Mouse (Mus musculus) heart, postnatal 10 days (tissue): ENCODE measurements around the gene Olfr1157. TPM values are rescaled to one million over a fixed set of nuclear protein-coding genes. Genes with fewer than 3 reads are reported as not detected.

Source experiments
- DNase-seq, 2 experiments: peaks; one replicate each; pipeline ENCODE4 v3.0.0; 2021
- intact Hi-C: fragments of 180-260 bp; cut with DNase I; formaldehyde crosslinking; loops from one replicate; pipeline ENCODE4 v1.15.1; 2025
- total RNA-seq, 2 experiments: library from RNA; stranded (reverse); gene quantifications; 2 replicates each; pipeline ENCODE4 v1.2.3; 2021

The Olfr1157 gene
- total RNA-seq: not detected

DNA sequence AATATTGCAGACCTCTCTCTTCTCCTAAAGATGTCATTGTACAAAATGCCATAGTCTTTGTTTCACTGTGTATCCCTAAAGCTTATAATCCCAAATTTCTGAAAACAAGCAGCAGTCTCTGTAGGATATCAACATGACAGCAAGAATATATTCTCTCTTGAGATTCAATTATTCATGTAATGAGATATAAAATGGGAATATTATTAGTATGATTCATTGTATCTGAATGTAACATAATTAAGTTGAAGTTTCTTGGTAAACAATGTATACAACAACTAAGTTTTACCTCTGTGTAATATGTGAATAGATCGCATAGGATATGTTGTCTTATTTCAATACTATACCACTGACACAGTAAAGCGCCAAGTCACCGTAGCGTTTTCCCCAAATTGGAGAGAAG is at the start of gene Olfr1157:
TSS of gene Olfr1157 (minus strand) at position 101 of the 400 bp plus-strand sequence.
- intact Hi-C loops: no loop called here
- no peak for DNase-seq

- no peak for DNase-seq
- intact Hi-C loops: no loop called here
These were observed 39.6 kb upstream of the Olfr1157 start, which contains the start of gene Olfr1160 for GRCm38 (mm10) chr2:88007515-88008318. Olfr1160 (minus strand) TSS chr2:88008268.

DNA sequence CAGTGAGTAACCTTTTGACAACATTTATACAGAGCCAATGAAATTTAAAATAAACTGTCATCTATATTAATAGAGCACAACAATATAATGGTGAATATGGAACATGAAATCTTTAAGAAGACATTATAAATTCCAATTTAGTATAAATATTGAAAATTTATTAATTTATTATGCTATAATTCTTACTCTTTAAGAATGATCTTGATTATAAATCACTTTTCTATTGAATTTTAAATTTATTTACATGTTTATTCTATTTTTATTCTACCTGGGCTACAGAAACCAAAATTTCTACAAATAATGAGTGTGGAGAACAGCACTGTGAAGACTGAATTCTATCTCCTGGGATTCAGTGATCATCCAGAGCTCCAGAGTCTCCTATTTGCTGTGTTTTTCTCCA is 21.7 kb upstream of the Olfr1157 start, which contains the start of gene Olfr1158:
TSS of gene Olfr1158 (plus strand) at position 301 of the 400 bp plus-strand sequence.
- no peak for DNase-seq
- intact Hi-C loops: no loop called here

DNA sequence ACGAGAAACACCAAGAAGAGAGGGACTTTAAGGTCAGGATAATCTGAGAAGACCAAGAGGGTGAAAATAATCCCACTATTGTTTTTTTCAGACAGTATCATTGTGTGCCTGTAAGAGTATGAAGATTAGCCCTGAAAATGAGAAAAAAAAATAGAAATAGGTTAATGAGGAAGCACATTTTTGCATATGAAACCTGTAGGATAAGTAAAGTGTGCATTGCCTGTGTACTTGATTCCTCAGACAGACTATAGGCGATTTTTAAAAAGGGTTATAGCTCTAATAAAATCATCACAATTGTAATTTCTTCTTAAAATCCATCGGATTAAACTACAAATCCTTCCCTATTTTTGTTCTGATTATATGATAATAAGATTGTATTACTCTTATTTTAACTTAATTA is 6.5 kb upstream of the Olfr1157 start, which contains the start of gene Olfr74:
TSS of gene Olfr74 (minus strand) at position 101 of the 400 bp plus-strand sequence.
- intact Hi-C loops: no loop called here
- no peak for DNase-seq

DNA sequence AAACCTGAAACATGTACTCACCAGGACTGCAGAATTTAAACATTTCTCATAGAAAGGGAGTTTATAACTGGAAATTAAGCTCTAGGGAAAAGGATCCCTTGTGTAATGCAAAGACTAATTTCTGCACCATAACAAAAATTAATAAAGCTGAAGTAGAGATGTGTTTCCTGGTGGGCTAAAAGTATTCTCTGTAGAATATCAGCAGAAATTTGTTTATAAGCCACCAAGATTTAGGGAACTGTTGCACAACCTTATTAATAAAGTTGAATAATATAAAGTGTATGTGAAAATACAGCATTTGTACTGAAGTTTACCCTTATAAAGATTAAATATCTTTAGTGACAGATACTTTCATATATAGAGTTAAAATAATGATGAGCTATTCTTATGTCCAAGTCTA is 15.1 kb downstream of the Olfr1157 start, which contains the start of gene Olfr1156:
TSS of gene Olfr1156 (minus strand) at position 101 of the 400 bp plus-strand sequence.
- DNase-seq: no peak
- intact Hi-C loops: no loop called here

DNA sequence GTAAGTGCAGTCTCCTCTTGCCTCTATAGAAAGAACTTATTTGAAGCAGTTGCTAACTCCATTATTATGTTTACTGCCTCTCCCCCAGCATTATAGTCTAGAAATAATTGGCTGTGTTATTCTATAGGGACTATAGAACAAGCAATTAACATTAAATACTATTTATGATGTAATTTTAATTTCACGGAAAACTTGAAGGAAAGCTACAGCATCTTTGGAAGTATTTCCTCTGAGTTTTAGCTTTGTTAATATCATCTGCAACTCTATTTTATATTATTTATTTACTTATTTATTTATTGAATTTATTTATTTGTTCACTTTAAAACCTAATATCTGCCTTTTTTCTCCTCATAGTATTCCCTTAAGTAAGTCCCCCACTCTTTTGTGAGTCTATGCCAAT is 23.1 kb downstream of the Olfr1157 start, which contains the start of gene Olfr1155:
TSS of gene Olfr1155 (minus strand) at position 101 of the 400 bp plus-strand sequence.
- intact Hi-C loops: no loop called here
- no peak for DNase-seq

Other genes starting within 250 kb of the Olfr1157 start
- gene Olfr1138, start 228.3 kb downstream of the Olfr1157 start, total RNA-seq: not detected
- not detected for gene Olfr1140, start 224.5 kb downstream of the Olfr1157 start, total RNA-seq
- not detected for gene Olfr1141, start 214.3 kb downstream of the Olfr1157 start, total RNA-seq
- gene Olfr152, start 188.8 kb downstream of the Olfr1157 start, total RNA-seq: not detected
- not detected for gene Olfr1143, start 167.7 kb downstream of the Olfr1157 start, total RNA-seq
- not detected for gene Olfr1145, start 158.5 kb downstream of the Olfr1157 start, total RNA-seq
- gene Olfr1148, start 137.8 kb downstream of the Olfr1157 start, total RNA-seq: not detected
- not detected for gene Olfr1150-ps1, start 124.3 kb downstream of the Olfr1157 start, total RNA-seq
- gene Olfr1151, start 112.4 kb downstream of the Olfr1157 start, total RNA-seq: not detected
- gene Olfr1152, start 101.8 kb downstream of the Olfr1157 start, total RNA-seq: not detected
- not detected for gene Olfr1153, start 73.3 kb downstream of the Olfr1157 start, total RNA-seq
- not detected for gene Olfr1154, start 63.1 kb downstream of the Olfr1157 start, total RNA-seq
- gene Olfr1155, start 23.2 kb downstream of the Olfr1157 start, total RNA-seq: not detected
- gene Olfr1156, start 15.2 kb downstream of the Olfr1157 start, total RNA-seq: not detected
- not detected for gene Olfr74, start 6.4 kb upstream of the Olfr1157 start, total RNA-seq
- gene Olfr1158, start 21.8 kb upstream of the Olfr1157 start, total RNA-seq: not detected
- gene Olfr1160, start 40.0 kb upstream of the Olfr1157 start, total RNA-seq: not detected
- gene Olfr1161, start 54.5 kb upstream of the Olfr1157 start, total RNA-seq: not detected
- gene Olfr73, start 69.4 kb upstream of the Olfr1157 start, total RNA-seq: not detected
- gene Olfr1162, start 82.8 kb upstream of the Olfr1157 start, total RNA-seq: not detected
- gene Olfr1163, start 103.5 kb upstream of the Olfr1157 start, total RNA-seq: not detected
- not detected for gene Olfr1164, start 125.7 kb upstream of the Olfr1157 start, total RNA-seq
- gene Olfr1166, start 160.0 kb upstream of the Olfr1157 start, total RNA-seq: not detected
- not detected for gene Olfr1167, start 186.9 kb upstream of the Olfr1157 start, total RNA-seq
- gene Olfr1168, start 213.6 kb upstream of the Olfr1157 start, total RNA-seq: not detected